Mouse (Mus musculus) heart, postnatal 0 days (tissue): ENCODE data around the gene Chtf18.

Experiments used
- CTCF ChIP-seq: IDR thresholded peaks from 2 replicates; pipeline ENCODE4 v1.5.1; 2016; ENCODE audit warnings: antibody characterized with exemption, control low read depth, low read depth
- EP300 ChIP-seq: IDR thresholded peaks from 2 replicates; pipeline ENCODE4 v1.6.1; 2016; ENCODE audit warnings: antibody characterized with exemption, low read depth

DNA sequence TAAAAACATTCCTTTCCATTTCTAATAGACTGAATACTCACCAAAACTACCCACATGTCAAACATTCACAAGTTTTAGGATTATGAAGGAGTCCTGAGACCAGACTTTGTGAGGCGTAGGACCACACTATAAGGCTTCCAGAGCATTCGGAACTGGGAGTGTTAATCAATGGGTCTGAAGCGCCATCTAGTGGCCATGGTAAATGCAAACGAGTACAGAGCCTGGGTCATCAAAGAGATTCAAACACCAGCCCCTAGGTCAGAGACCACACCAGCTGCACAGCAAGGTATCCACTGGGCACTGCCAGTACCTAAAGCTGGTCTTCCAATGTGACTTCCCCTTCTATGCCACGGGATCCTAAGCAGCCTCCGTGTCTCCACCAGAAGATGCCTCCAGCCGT lies 28.8 kb downstream of the Chtf18 start:
- no peak for TF ChIP-seq EP300
- peak; percentile 82 for TF ChIP-seq CTCF
